Mouse (Mus musculus) liver, embryonic 13.5 days (tissue): ENCODE results near the gene Plk3. TPM values are rescaled to one million over a fixed set of nuclear protein-coding genes. Genes with fewer than 3 reads are reported as not detected.
"Not testable (repeated sequence)": the region's sequence is repeated elsewhere in the genome, so short reads cannot be mapped to it uniquely, and the experiment has no call there.

ENCODE experiments used
- ATAC-seq: fragments of 200-750 bp; cut with Nextera tagmentation; 2 replicates; pipeline ENCODE4 v1.8.0; 2017; ENCODE audit warnings: low read depth, mild to moderate bottlenecking, moderate number of reproducible peaks, moderate library complexity
- DNase-seq: peaks from one replicate; pipeline ENCODE4 v3.0.0; 2022
- H3K27ac ChIP-seq: fragments of 300-500 bp; sonication (generic); 2 replicates; pipeline ENCODE4 v1.5.1; 2015; ENCODE audit warnings: moderate library complexity, mild to moderate bottlenecking, inconsistent platforms
- H3K27me3 ChIP-seq: fragments of 300-500 bp; sonication (generic); 2 replicates; pipeline ENCODE4 v1.6.1; 2015; ENCODE audit warnings: mild to moderate bottlenecking, inconsistent platforms
- H3K36me3 ChIP-seq: fragments of 300-500 bp; sonication (generic); 2 replicates; pipeline ENCODE4 v1.6.1; 2015; ENCODE audit warnings: mild to moderate bottlenecking, inconsistent platforms
- H3K4me1 ChIP-seq: fragments of 300-500 bp; sonication (generic); replicated peaks from 2 replicates; pipeline ENCODE4 v1.6.1; 2015; ENCODE audit warnings: inconsistent platforms
- H3K4me2 ChIP-seq: fragments of 300-500 bp; sonication (generic); 2 replicates; pipeline ENCODE4 v1.6.1; 2015; ENCODE audit warnings: inconsistent platforms, mild to moderate bottlenecking, moderate library complexity
- H3K4me3 ChIP-seq: fragments of 300-500 bp; sonication (generic); replicated peaks from 2 replicates; pipeline ENCODE4 v1.5.1; 2015; ENCODE audit warnings: mild to moderate bottlenecking, inconsistent platforms
- H3K9ac ChIP-seq: fragments of 300-500 bp; sonication (generic); 2 replicates; pipeline ENCODE4 v1.6.1; 2015; ENCODE audit warnings: mild to moderate bottlenecking, inconsistent platforms
- H3K9me3 ChIP-seq: fragments of 300-500 bp; sonication (generic); replicated peaks from 2 replicates; pipeline ENCODE4 v1.6.1; 2016; ENCODE audit warnings: inconsistent platforms
- WGBS: fragments of 180-500 bp; shearing (Covaris S2); methylation state at CpG from one replicate; pipeline ENCODE4 v1.1.7; 2015; ENCODE audit not compliant: insufficient replicate concordance; 5-methylcytosine and 5-hydroxymethylcytosine counted together
- polyA plus RNA-seq: library from polyadenylated mRNA; unstranded; fragments of >200 nt; fragmentation: Nextera tagmentation; extraction: Ambion mirVana; gene quantifications from 2 replicates; pipeline ENCODE4 v1.2.1, GENCODE M21; 2015

The Plk3 gene
- polyA plus RNA-seq, result 1.2 and 1.3 TPM in 2 replicates

DNA sequence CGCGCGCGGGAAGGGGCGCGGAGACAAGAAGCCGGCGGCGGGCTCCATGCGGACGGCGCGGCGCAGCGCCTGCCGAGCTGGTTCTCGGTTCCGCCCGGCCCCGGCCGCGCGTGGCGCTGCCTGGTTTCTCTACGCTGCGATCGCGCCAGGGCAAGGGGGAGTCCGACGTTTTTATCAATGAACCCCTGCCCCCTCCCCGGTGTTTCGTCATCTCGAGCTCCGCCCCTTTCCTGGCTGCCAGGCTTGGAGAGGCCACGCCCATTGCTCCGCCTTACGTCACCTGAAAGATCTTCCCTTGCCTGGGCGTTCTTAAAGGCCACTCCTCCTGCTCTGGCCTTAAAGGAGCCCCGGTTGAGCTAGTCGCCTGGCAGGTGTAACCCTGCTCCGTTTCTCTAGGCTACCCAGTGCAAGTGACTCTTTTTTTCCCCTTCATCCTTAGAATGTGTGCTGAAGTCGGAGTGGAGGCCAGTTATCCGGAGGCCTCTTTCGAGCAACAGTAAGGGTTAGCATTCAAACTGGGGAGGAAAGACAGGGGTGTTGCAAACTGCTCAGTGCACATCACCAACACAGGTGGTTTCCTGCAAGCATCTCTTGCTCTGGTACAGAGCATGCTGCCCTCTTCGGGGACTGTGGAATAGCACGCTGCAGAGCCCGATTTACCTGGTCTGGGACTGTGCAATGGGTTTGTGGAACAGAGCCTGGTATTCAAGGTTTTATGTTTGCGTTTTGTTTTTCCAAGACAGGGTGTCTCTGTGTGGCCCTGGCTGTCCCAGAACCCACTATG lies at the start of gene Plk3:
Gene Plk3, minus strand, starts transcription at position 147 of the 784 bp plus-strand sequence.
- Histone ChIP-seq H3K36me3 (0 out of 2 replicates have a peak, but pooled peaks cover 6% of the 10 kb centered on the region), H3K27me3 (peaks cover 26% of the 10 kb centered on the region), H3K4me3 (peak within 1 kb of the TSS; percentile 82), H3K9ac (peak within 1 kb of the TSS; percentile 88), H3K4me1 (peaks cover 56% of the 10 kb centered on the region), H3K4me2 (peak within 1 kb of the TSS; percentile 97), H3K9me3 (no peaks in the 10 kb centered on the region), H3K27ac (peak within 1 kb of the TSS; percentile 58)
- DNase-seq (peak; percentile 95), ATAC-seq (peak; percentile 84)
- WGBS, result 3% methylated on average over 48 of the region's 48 CpGs

DNA sequence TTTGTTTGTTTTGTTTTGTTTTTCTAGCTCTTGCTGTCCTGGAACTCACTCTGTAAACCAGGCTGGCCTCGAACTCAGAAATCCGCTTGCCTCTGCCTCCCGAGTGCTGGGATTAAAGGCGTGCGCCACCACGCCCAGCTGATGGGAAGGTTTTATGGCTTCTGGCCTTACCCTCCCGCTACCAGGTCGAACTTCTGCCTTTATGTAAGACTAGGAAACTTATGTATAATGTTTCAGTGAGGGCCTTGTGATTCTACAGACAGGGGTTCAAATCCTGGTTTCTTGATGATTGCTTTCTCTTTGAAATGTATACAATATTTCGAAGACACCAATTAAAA lies 49.0 kb upstream of the Plk3 start:
- peak overlapping the region; percentile 81 for H3K4me3 ChIP-seq
- DNase-seq, H3K27me3 ChIP-seq, H3K9me3 ChIP-seq: not testable (repeated sequence)
- peaks cover 27% of the 10 kb centered on the region for H3K4me1 ChIP-seq
- H3K4me2 ChIP-seq, result peak overlapping the region; percentile 80
- H3K9ac ChIP-seq, result peak overlapping the region; percentile 64
- peak overlapping the region; percentile 83; the same call in 1 of the 2 replicates for H3K27ac ChIP-seq
- ATAC-seq, result peak; percentile 61
- peaks cover 26% of the 10 kb centered on the region for H3K36me3 ChIP-seq
- WGBS, result 11% methylated on average over 9 of the region's 9 CpGs

DNA sequence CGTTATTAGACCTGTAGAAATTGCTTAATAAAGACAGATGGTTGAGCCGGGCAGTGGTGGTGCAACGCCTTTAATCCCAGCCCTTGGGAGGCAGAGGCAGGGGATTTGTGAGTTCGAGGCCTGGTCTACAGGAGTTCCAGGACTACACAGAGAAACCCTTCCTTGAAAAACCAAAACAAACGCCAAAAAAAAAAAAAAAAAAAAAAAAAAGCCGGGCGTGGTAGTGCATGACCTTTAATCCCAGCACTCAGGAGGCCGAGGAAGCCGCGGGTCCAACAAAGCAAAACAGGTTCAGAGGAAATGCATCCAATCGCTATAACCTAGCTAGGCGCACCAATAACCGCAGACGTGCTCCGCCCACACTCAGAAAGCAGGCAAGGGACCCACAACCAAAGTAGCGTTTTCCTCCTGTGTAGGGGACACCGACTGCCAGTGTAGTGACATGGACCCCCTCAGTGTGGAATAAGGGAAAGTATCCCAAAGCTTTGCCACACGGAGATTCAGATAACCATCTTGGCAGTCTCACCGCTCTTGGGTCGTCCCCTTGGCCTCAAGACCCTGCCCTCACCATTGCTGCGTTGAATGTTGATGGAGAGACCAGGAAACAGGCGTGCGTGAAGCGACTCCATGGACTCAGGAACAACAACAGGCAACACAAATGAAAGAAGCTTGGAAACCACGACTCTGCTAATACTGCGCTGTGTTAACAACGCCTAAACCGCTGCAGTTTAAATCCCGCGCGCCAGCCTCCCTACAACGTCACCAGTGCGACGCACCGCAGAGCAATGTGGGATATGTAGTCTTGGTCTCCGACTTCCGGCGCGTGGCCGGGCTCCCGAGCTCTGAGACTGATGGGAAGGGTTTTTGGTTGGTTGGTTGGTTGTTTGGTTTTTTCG lies 48.3 kb upstream of the Plk3 start, which contains the start of gene Kif2c:
Gene Kif2c, minus strand, starts transcription at position 777 of the 896 bp plus-strand sequence.
- peak; percentile 98 for ATAC-seq

DNA sequence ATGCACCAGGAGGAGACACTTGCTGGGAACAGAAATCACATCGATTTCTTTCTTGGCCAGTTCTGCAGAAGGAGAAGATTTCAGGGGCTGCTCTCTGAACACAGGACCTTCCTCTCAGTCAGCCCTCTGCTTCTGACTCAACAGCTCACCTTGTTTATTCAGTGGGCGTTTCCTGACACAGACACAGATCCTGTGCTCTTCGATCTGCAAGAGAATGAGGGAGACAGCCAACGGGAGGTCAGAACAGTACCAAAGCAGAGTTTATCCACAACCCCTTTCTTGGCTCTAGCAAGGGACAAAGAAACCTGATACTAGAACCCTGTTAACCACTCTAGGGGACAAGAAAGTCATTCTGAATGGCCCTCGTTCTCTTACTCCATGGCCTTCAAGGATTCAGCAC lies 36.2 kb upstream of the Plk3 start:
- Histone ChIP-seq H3K36me3 (peaks cover 100% of the 10 kb centered on the region), H3K9me3 (no peaks in the 10 kb centered on the region)
- ATAC-seq, result no peak

More for the DNA sequence above, 48.3 kb upstream of the Plk3 start, which contains the start of gene Kif2c:
- Histone ChIP-seq H3K27ac (peak within 1 kb of the TSS; percentile 83), H3K9me3 (no peaks in the 10 kb centered on the region), H3K9ac (peak within 1 kb of the TSS; percentile 82), H3K4me2 (peak within 1 kb of the TSS; percentile 80), H3K4me1 (peaks cover 27% of the 10 kb centered on the region), H3K4me3 (peak within 1 kb of the TSS; percentile 81), H3K27me3 (0 out of 2 replicates have a peak, but pooled peaks cover 3% of the 10 kb centered on the region), H3K36me3 (peaks cover 33% of the 10 kb centered on the region)
- WGBS, result under 1% methylated on average over 42 of the region's 42 CpGs
- DNase-seq, result peak; percentile 85

DNA sequence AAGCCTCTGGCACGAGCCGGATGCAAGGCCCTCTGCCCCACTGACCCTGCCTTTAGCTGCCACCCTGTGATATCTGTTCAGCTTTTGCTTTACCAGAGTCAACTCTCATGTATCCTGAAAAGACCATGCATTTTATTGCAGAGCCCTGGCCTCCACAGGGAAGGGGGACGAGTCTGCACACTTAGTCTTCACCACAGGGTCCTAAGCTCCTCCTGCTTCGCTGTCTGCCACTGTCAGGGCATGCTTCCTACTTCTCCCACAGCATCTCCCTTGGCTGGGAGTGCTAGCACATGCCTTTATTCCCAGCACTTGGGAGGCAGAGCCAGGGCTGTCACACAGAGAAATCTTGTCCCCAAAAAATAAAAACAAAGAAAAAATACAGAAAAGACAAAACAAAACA lies 27.4 kb upstream of the Plk3 start:
- WGBS, result 80% methylated on average over 4 of the region's 4 CpGs
- no peak for DNase-seq
- peaks cover 5% of the 10 kb centered on the region for H3K4me1 ChIP-seq
- H3K27ac ChIP-seq, result no peak overlapping the region
- H3K9me3 ChIP-seq, result no peaks in the 10 kb centered on the region
- H3K9ac ChIP-seq, result no peak overlapping the region
- H3K36me3 ChIP-seq, result peaks cover 77% of the 10 kb centered on the region
- H3K27me3 ChIP-seq, result no peaks in the 10 kb centered on the region
- no peak for ATAC-seq
- no peak overlapping the region for H3K4me3 ChIP-seq
- no peak overlapping the region for H3K4me2 ChIP-seq

More for the DNA sequence above, 36.2 kb upstream of the Plk3 start:
- no peak for DNase-seq
- Histone ChIP-seq H3K9ac (no peak overlapping the region), H3K4me2 (no peak overlapping the region), H3K4me1 (no peaks in the 10 kb centered on the region), H3K4me3 (no peak overlapping the region), H3K27me3 (no peaks in the 10 kb centered on the region), H3K27ac (no peak overlapping the region)
- WGBS, result 82% methylated on average over 5 of the region's 5 CpGs

DNA sequence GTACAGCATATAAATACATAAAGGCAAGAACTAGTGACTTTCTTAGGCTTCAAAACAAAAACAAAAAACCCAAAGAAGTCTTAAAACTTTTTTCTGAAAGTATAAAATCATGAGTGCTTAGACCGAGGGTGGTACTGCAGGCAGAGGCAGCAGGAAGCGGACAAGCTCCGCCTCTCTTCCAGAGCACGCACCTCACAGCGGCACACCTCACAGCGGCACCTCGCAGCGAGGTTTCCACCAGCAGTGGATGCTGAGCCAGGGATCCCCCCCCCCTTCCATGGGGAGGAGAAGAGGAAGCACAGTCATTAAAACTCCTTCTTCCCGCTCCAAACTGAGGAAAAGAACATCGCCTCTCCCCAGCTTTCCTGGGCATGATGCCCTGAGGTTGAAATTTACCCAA lies 25.9 kb upstream of the Plk3 start:
- no peaks in the 10 kb centered on the region for H3K9me3 ChIP-seq
- peaks cover 69% of the 10 kb centered on the region for H3K36me3 ChIP-seq
- no peak overlapping the region for H3K9ac ChIP-seq
- no peaks in the 10 kb centered on the region for H3K27me3 ChIP-seq
- ATAC-seq (no peak), DNase-seq (no peak)
- H3K27ac ChIP-seq, result no peak overlapping the region
- 82% methylated on average over 10 of the region's 10 CpGs for WGBS
- H3K4me3 ChIP-seq, result no peak overlapping the region
- no peak overlapping the region for H3K4me2 ChIP-seq
- peaks cover 10% of the 10 kb centered on the region for H3K4me1 ChIP-seq

DNA sequence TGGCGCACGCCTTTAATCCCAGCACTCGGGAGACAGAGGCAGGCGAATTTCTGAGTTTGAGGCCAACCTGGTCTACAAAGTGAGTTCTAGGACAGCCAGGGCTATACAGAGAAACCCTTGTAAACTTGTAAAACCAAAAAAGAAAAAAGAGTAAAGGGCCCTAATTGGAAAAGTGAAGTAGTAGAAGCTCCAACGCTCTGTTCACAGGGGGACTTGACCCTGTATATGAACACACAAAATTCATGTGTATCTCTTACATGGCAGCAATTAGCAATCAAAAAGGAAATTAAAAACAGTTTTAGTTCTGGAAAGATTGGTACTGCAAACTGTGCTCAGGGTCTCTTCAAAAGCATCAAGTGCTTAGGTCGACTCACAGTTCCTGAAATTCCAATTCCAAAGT lies 22.6 kb upstream of the Plk3 start:
- no peak for ATAC-seq
- 23% methylated on average over 6 of the region's 6 CpGs for WGBS
- DNase-seq, result no peak
- H3K4me3 ChIP-seq, result peak overlapping the region; percentile 97
- H3K9me3 ChIP-seq, result no peaks in the 10 kb centered on the region
- H3K36me3 ChIP-seq, result peaks cover 68% of the 10 kb centered on the region
- H3K9ac ChIP-seq, result peak overlapping the region; percentile 98
- peak overlapping the region; percentile 88 for H3K27ac ChIP-seq
- peak overlapping the region; percentile 81 for H3K4me2 ChIP-seq
- H3K27me3 ChIP-seq, result no peaks in the 10 kb centered on the region
- H3K4me1 ChIP-seq, result peaks cover 36% of the 10 kb centered on the region

DNA sequence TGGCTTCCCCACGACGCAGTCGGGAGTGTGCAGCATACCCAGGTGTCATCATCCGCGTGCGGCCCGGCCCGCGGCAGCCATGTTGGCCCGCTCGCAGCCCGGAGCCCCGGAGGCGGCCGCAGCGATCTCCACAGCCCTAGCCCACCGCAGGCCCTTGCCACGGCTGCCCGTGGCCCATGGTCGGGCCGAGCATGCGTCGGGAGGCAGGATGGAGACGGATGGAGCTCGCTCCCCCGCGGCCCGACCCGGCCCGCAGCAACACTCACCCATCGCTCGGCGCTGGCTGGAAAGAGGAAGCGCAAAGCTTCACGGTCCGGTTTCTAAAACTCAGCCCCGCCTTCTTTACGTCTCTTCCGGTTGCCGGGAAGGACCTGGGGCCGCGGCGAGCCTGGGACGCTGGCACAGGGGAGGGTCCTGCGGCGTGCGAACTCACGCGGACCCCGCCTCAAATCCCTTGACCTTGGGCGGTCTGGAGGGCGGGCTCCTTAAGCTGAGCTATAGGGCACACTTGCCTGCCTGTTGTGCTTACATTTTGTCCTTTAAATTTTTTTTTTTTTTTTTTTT lies 22.1 kb upstream of the Plk3 start, which contains the start of gene Rps8:
Gene Rps8, minus strand, starts transcription at position 452 of the 564 bp plus-strand sequence.
- H3K9ac ChIP-seq, result peak within 1 kb of the TSS; percentile 98
- peaks cover 36% of the 10 kb centered on the region for H3K4me1 ChIP-seq
- peak within 1 kb of the TSS; percentile 88 for H3K27ac ChIP-seq
- no peaks in the 10 kb centered on the region for H3K9me3 ChIP-seq
- H3K27me3 ChIP-seq, result no peaks in the 10 kb centered on the region
- DNase-seq (peak; percentile 81), ATAC-seq (peak; percentile 87)
- H3K4me3 ChIP-seq, result peak within 1 kb of the TSS; percentile 97
- peaks cover 68% of the 10 kb centered on the region for H3K36me3 ChIP-seq
- H3K4me2 ChIP-seq, result peak within 1 kb of the TSS; percentile 81
- WGBS, result under 1% methylated on average over 52 of the region's 52 CpGs

DNA sequence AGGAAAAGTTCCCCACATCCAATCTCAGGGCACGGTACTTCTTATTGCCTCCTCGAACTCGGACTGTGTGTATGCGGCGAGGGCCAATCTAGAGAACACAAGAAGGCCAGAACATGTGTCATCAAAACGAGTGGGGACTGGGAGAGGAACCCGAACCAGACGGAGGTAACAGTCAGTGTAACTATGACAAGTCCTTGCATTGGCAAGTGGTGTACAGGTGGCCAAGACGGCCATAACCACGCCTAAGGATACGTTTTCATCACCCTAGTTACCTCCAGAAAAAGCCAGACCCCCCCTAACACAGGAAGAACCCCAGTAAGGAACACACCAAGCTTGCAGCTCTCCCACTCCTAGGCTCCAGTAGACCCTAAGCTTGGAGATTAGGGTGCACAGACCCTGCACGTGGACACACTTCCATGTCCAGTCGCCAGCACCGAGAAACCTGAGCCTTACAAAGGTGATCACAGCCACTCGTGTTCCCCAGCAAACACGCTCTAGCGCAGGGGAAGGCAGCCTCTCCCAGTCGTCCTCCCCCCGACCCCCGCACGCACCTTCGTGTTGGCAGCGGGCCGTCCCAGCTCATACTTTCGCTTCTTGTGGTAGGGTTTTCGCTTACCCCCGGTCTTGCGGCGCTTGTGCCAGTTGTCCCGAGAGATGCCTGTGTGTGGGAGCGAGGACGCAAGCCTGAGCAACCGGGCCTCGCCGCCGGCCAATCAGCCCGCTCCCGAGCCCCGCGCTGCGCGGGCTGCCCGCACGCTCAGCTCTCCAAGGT lies 21.4 kb upstream of the Plk3 start:
- H3K27ac ChIP-seq, result peak overlapping the region; percentile 88
- no peak for ATAC-seq
- H3K27me3 ChIP-seq, result no peaks in the 10 kb centered on the region
- WGBS, result under 1% methylated on average over 39 of the region's 44 CpGs
- no peaks in the 10 kb centered on the region for H3K9me3 ChIP-seq
- H3K36me3 ChIP-seq, result peaks cover 68% of the 10 kb centered on the region
- peaks cover 36% of the 10 kb centered on the region for H3K4me1 ChIP-seq
- peak overlapping the region; percentile 98 for H3K9ac ChIP-seq
- peak overlapping the region; percentile 97 for H3K4me3 ChIP-seq
- H3K4me2 ChIP-seq, result peak overlapping the region; percentile 81
- no peak for DNase-seq

DNA sequence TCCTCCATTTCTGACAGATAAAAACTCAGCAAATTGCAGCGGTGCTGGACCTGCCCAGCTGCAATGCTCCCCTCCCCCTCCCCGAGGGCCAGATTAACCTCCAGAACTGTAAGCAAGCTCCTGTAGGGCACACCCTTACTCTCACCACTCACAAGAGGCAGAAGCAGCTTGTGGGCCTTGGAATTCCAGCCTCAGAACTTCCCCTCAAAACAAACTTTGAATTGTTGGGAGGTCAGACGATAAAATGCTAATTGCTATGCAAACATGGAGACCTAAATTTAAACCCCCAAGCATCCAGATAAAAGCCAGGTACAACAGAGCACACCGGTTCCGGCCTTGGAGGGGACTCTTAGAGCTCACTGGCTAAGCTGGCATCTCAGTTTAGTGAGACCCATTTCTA lies 19.0 kb upstream of the Plk3 start:
- Histone ChIP-seq H3K9ac (peak overlapping the region; percentile 98), H3K9me3 (no peaks in the 10 kb centered on the region), H3K27me3 (no peaks in the 10 kb centered on the region), H3K27ac (peak overlapping the region; percentile 88), H3K4me1 (peaks cover 36% of the 10 kb centered on the region), H3K4me2 (peak overlapping the region; percentile 81), H3K4me3 (peak overlapping the region; percentile 97), H3K36me3 (peaks cover 64% of the 10 kb centered on the region)
- 53% methylated on average over 5 of the region's 5 CpGs for WGBS
- ATAC-seq, result no peak
- DNase-seq, result no peak
